Mouse (Mus musculus): ENCODE measurements around the gene Lsamp. TPM values are rescaled to one million over a fixed set of nuclear protein-coding genes. Genes with fewer than 3 reads are reported as not detected.

Gene Lsamp
- polyA plus RNA-seq, 1 experiment from 2014 or later: 21.5 TPM

GRCm38 (mm10) chr16:41692435-41692834 is 1708.3 kb downstream of the Lsamp start:
- ATAC-seq (replicated peaks; ENCODE audit: low FRiP score) (no peak), DNase-seq (ENCODE audit: low spot score) (no peak)
- no peak overlapping the region for H3K4me2 ChIP-seq (ENCODE audit: low read depth, low read length, severe bottlenecking)
- H3K9me3 ChIP-seq (ENCODE audit: control insufficient read depth, low read length): no peaks in the 10 kb centered on the region
- H3K36me3 ChIP-seq (ENCODE audit: control insufficient read depth, insufficient read depth, low read length): no peaks in the 10 kb centered on the region
- no peak overlapping the region for H3K4me3 ChIP-seq (ENCODE audit: low read depth, low read length)
- no peaks in the 10 kb centered on the region for H3K4me1 ChIP-seq (replicated peaks; ENCODE audit: control insufficient read depth, insufficient read depth, low read length)
- H3K9ac ChIP-seq (ENCODE audit: low read length): no peak overlapping the region
- H3K27ac ChIP-seq (ENCODE audit: low read depth, low read length): no peak overlapping the region
- H3K27me3 ChIP-seq (ENCODE audit: control insufficient read depth, insufficient read depth, low read length): no peaks in the 10 kb centered on the region

GRCm38 (mm10) chr16:41701790-41702428 is 1717.7 kb downstream of the Lsamp start:
- Histone ChIP-seq H3K9ac (ENCODE audit: low read length) (no peak overlapping the region), H3K9me3 (ENCODE audit: control insufficient read depth, low read length) (no peaks in the 10 kb centered on the region), H3K4me3 (ENCODE audit: low read depth, low read length) (no peak overlapping the region), H3K27ac (ENCODE audit: low read depth, low read length) (no peak overlapping the region), H3K27me3 (ENCODE audit: control insufficient read depth, insufficient read depth, low read length) (no peaks in the 10 kb centered on the region), H3K36me3 (ENCODE audit: control insufficient read depth, insufficient read depth, low read length) (no peaks in the 10 kb centered on the region), H3K4me2 (ENCODE audit: low read depth, low read length, severe bottlenecking) (no peak overlapping the region), H3K4me1 (replicated peaks; ENCODE audit: control insufficient read depth, insufficient read depth, low read length) (no peaks in the 10 kb centered on the region)
- DNase-seq (ENCODE audit: low spot score): no peak
- ATAC-seq (replicated peaks; ENCODE audit: low FRiP score): no peak
- WGBS: 81% methylated on average over 5 of the region's 5 CpGs

GRCm38 (mm10) chr16:41728900-41729585 is 1744.9 kb downstream of the Lsamp start:
- H3K36me3 ChIP-seq (ENCODE audit: control insufficient read depth, insufficient read depth, low read length): no peaks in the 10 kb centered on the region
- no peak overlapping the region for H3K4me3 ChIP-seq (ENCODE audit: low read depth, low read length)
- H3K27me3 ChIP-seq (ENCODE audit: control insufficient read depth, insufficient read depth, low read length): no peaks in the 10 kb centered on the region
- H3K4me1 ChIP-seq (replicated peaks; ENCODE audit: control insufficient read depth, insufficient read depth, low read length): no peaks in the 10 kb centered on the region
- H3K4me2 ChIP-seq (ENCODE audit: low read depth, low read length, severe bottlenecking): no peak overlapping the region
- DNase-seq (ENCODE audit: low spot score) (no peak), ATAC-seq (replicated peaks; ENCODE audit: low FRiP score) (no peak)
- H3K9me3 ChIP-seq (ENCODE audit: control insufficient read depth, low read length): no peaks in the 10 kb centered on the region
- WGBS: 87% methylated on average over 9 of the region's 9 CpGs
- no peak overlapping the region for H3K9ac ChIP-seq (ENCODE audit: low read length)
- no peak overlapping the region for H3K27ac ChIP-seq (ENCODE audit: low read depth, low read length)

GRCm38 (mm10) chr16:41729911-41730310 is 1745.8 kb downstream of the Lsamp start:
- Histone ChIP-seq H3K9me3 (ENCODE audit: control insufficient read depth, low read length) (no peaks in the 10 kb centered on the region), H3K4me3 (ENCODE audit: low read depth, low read length) (no peak overlapping the region), H3K4me2 (ENCODE audit: low read depth, low read length, severe bottlenecking) (no peak overlapping the region), H3K4me1 (replicated peaks; ENCODE audit: control insufficient read depth, insufficient read depth, low read length) (no peaks in the 10 kb centered on the region), H3K27me3 (ENCODE audit: control insufficient read depth, insufficient read depth, low read length) (no peaks in the 10 kb centered on the region), H3K27ac (ENCODE audit: low read depth, low read length) (no peak overlapping the region), H3K9ac (ENCODE audit: low read length) (no peak overlapping the region), H3K36me3 (ENCODE audit: control insufficient read depth, insufficient read depth, low read length) (no peaks in the 10 kb centered on the region)
- 94% methylated on average over 1 of the region's 1 CpGs for WGBS
- DNase-seq (ENCODE audit: low spot score): no peak
- no peak for ATAC-seq (replicated peaks; ENCODE audit: low FRiP score)

GRCm38 (mm10) chr16:41745037-41745436 is 1760.9 kb downstream of the Lsamp start:
- no peak for DNase-seq (ENCODE audit: low spot score)
- no peak overlapping the region for H3K4me3 ChIP-seq (ENCODE audit: low read depth, low read length)
- H3K4me1 ChIP-seq (replicated peaks; ENCODE audit: control insufficient read depth, insufficient read depth, low read length): peaks cover 4% of the 10 kb centered on the region; the same call in 1 of the 2 replicates
- H3K27me3 ChIP-seq (ENCODE audit: control insufficient read depth, insufficient read depth, low read length): no peaks in the 10 kb centered on the region
- no peak for ATAC-seq (replicated peaks; ENCODE audit: low FRiP score)
- H3K4me2 ChIP-seq (ENCODE audit: low read depth, low read length, severe bottlenecking): no peak overlapping the region
- H3K9me3 ChIP-seq (ENCODE audit: control insufficient read depth, low read length): no peaks in the 10 kb centered on the region
- 92% methylated on average over 4 of the region's 4 CpGs for WGBS
- no peaks in the 10 kb centered on the region for H3K36me3 ChIP-seq (ENCODE audit: control insufficient read depth, insufficient read depth, low read length)
- no peak overlapping the region for H3K27ac ChIP-seq (ENCODE audit: low read depth, low read length)
- H3K9ac ChIP-seq (ENCODE audit: low read length): no peak overlapping the region

- Histone ChIP-seq H3K36me3 (ENCODE audit: control insufficient read depth, insufficient read depth, low read length) (no peaks in the 10 kb centered on the region), H3K4me3 (ENCODE audit: low read depth, low read length) (no peak overlapping the region), H3K9me3 (ENCODE audit: control insufficient read depth, low read length) (no peaks in the 10 kb centered on the region), H3K27ac (ENCODE audit: low read depth, low read length) (no peak overlapping the region), H3K4me1 (replicated peaks; ENCODE audit: control insufficient read depth, insufficient read depth, low read length) (peaks cover 4% of the 10 kb centered on the region; the same call in 1 of the 2 replicates), H3K9ac (ENCODE audit: low read length) (no peak overlapping the region), H3K4me2 (ENCODE audit: low read depth, low read length, severe bottlenecking) (no peak overlapping the region), H3K27me3 (ENCODE audit: control insufficient read depth, insufficient read depth, low read length) (no peaks in the 10 kb centered on the region)
- no peak for DNase-seq (ENCODE audit: low spot score)
- WGBS: 87% methylated on average over 11 of the region's 11 CpGs
- ATAC-seq (replicated peaks; ENCODE audit: low FRiP score): no peak
Measured at GRCm38 (mm10) chr16:41746235-41746911, 1762.2 kb downstream of the Lsamp start.

- H3K36me3 ChIP-seq (ENCODE audit: control insufficient read depth, insufficient read depth, low read length): no peaks in the 10 kb centered on the region
- H3K4me2 ChIP-seq (ENCODE audit: low read depth, low read length, severe bottlenecking): no peak overlapping the region
- WGBS: 60% methylated on average over 2 of the region's 2 CpGs
- no peak overlapping the region for H3K9ac ChIP-seq (ENCODE audit: low read length)
- H3K27ac ChIP-seq (ENCODE audit: low read depth, low read length): no peak overlapping the region
- no peaks in the 10 kb centered on the region for H3K9me3 ChIP-seq (ENCODE audit: control insufficient read depth, low read length)
- no peak overlapping the region for H3K4me3 ChIP-seq (ENCODE audit: low read depth, low read length)
- DNase-seq (ENCODE audit: low spot score) (no peak), ATAC-seq (replicated peaks; ENCODE audit: low FRiP score) (peak; percentile 60)
- H3K27me3 ChIP-seq (ENCODE audit: control insufficient read depth, insufficient read depth, low read length): no peaks in the 10 kb centered on the region
- peaks cover 4% of the 10 kb centered on the region; the same call in 1 of the 2 replicates for H3K4me1 ChIP-seq (replicated peaks; ENCODE audit: control insufficient read depth, insufficient read depth, low read length)
Measured at GRCm38 (mm10) chr16:41747874-41748273, 1763.7 kb downstream of the Lsamp start.

DNA sequence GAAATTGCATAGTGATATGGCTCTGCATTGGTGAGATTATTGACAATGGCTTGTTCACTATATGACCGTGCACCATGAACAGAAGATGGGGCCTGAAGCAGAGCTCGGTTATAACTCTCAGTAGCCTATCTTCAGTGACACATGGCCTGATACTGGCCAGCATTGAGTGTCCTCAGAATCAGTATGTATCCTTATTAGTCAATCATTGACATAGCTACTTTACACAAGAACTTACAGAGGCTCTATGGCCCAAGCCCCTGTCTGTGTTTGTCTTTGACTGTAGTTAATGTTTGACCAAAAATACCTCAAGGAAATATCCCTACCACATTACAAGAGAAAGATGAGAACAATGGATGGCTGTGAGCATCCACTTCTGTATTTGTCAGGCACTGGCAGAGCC is 1764.6 kb downstream of the Lsamp start:
- no peak overlapping the region for H3K4me3 ChIP-seq (ENCODE audit: low read depth, low read length)
- peaks cover 4% of the 10 kb centered on the region; the same call in 1 of the 2 replicates for H3K4me1 ChIP-seq (replicated peaks; ENCODE audit: control insufficient read depth, insufficient read depth, low read length)
- no peak overlapping the region for H3K9ac ChIP-seq (ENCODE audit: low read length)
- H3K27ac ChIP-seq (ENCODE audit: low read depth, low read length): no peak overlapping the region
- H3K4me2 ChIP-seq (ENCODE audit: low read depth, low read length, severe bottlenecking): no peak overlapping the region
- no peaks in the 10 kb centered on the region for H3K36me3 ChIP-seq (ENCODE audit: control insufficient read depth, insufficient read depth, low read length)
- WGBS: 100% methylated on average over 2 of the region's 2 CpGs
- no peaks in the 10 kb centered on the region for H3K9me3 ChIP-seq (ENCODE audit: control insufficient read depth, low read length)
- ATAC-seq (replicated peaks; ENCODE audit: low FRiP score): no peak
- no peaks in the 10 kb centered on the region for H3K27me3 ChIP-seq (ENCODE audit: control insufficient read depth, insufficient read depth, low read length)
- no peak for DNase-seq (ENCODE audit: low spot score)

All from forebrain, embryonic 11.5 days (tissue).